Mouse (Mus musculus) hindbrain, embryonic 11.5 days (tissue): Measurements from ENCODE around the gene Dntt. TPM values are rescaled to one million over a fixed set of nuclear protein-coding genes. Genes with fewer than 3 reads are reported as not detected.

ENCODE experiments used
- ATAC-seq: fragments of 200-750 bp; cut with Nextera tagmentation; 2 replicates; pipeline ENCODE4 v1.8.0; 2017; ENCODE audit warnings: mild to moderate bottlenecking, moderate TSS enrichment, moderate library complexity; ENCODE audit not compliant: low FRiP score
- DNase-seq: peaks from one replicate; pipeline ENCODE4 v3.0.0-alpha.2; 2015; ENCODE audit warnings: low spot score
- H3K27ac ChIP-seq: fragments of 300-500 bp; sonication (generic); 2 replicates; pipeline ENCODE4 v1.5.1; 2014; ENCODE audit warnings: mild to moderate bottlenecking, low read depth, low read length
- H3K27me3 ChIP-seq: fragments of 300-500 bp; sonication (generic); 2 replicates; pipeline ENCODE4 v1.6.1; 2014; ENCODE audit warnings: mild to moderate bottlenecking, low read length, moderate library complexity, mixed read lengths; ENCODE audit not compliant: control insufficient read depth, insufficient read depth
- H3K36me3 ChIP-seq: fragments of 300-500 bp; sonication (generic); 2 replicates; pipeline ENCODE4 v1.6.1; 2014; ENCODE audit warnings: mild to moderate bottlenecking, low read length, moderate library complexity, mixed read lengths; ENCODE audit not compliant: control insufficient read depth, insufficient read depth
- H3K4me1 ChIP-seq: fragments of 300-500 bp; sonication (generic); replicated peaks from 2 replicates; pipeline ENCODE4 v1.6.1; 2014; ENCODE audit warnings: low read length, mixed read lengths; ENCODE audit not compliant: control insufficient read depth, insufficient read depth
- H3K4me2 ChIP-seq: fragments of 300-500 bp; sonication (generic); replicated peaks from 2 replicates; pipeline ENCODE4 v1.6.1; 2014; ENCODE audit warnings: mild to moderate bottlenecking, low read depth, low read length
- H3K4me3 ChIP-seq: fragments of 300-500 bp; sonication (generic); 2 replicates; pipeline ENCODE4 v1.5.1; 2014; ENCODE audit warnings: low read depth, low read length
- H3K9ac ChIP-seq: fragments of 300-500 bp; sonication (generic); 2 replicates; pipeline ENCODE4 v1.6.1; 2014; ENCODE audit warnings: low read depth, low read length
- H3K9me3 ChIP-seq: fragments of 300-500 bp; sonication (generic); 2 replicates; pipeline ENCODE4 v1.6.1; 2016; ENCODE audit warnings: low read length; ENCODE audit not compliant: control insufficient read depth
- WGBS: fragments of 180-500 bp; shearing (Covaris S2); extraction: QIAGEN DNeasy Blood & Tissue Kit; methylation state at CpG from one replicate; pipeline ENCODE4 v1.1.7; 2014; 5-methylcytosine and 5-hydroxymethylcytosine counted together
- polyA plus RNA-seq: library from polyadenylated mRNA; unstranded; fragments of >200 nt; fragmentation: Nextera tagmentation; extraction: Ambion mirVana; gene quantifications from 2 replicates; pipeline ENCODE4 v1.2.1, GENCODE M21; 2014

The Dntt gene
- polyA plus RNA-seq, 1 experiment from 2014 or later = not detected

DNA sequence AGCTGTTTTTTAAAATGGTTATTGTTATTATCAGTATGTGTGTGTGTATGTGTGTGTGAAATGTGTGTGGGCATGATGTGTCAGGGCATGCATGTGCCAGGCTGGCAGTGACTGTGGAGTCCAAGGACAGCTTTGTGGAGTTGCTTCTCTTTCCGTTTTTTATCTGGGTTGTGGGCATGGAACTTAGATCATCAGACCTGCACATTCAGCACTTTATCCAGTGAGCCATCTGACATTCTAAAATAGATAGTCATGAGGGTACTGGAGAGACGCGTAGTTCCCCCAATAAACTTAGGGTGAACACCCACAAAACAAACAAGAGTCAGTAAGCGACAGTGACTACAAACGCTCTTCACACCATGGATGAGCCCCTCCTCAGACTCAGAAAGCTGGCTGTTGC, 35.7 kb upstream of the Dntt start:
- Histone ChIP-seq H3K27me3 (no peaks in the 10 kb centered on the region), H3K27ac (no peak overlapping the region), H3K4me3 (no peak overlapping the region), H3K4me2 (no peak overlapping the region), H3K9ac (no peak overlapping the region), H3K36me3 (no peaks in the 10 kb centered on the region), H3K9me3 (no peaks in the 10 kb centered on the region), H3K4me1 (no peaks in the 10 kb centered on the region)
- 96% methylated on average over 5 of the region's 5 CpGs for WGBS
- no peak for ATAC-seq
- no peak for DNase-seq

DNA sequence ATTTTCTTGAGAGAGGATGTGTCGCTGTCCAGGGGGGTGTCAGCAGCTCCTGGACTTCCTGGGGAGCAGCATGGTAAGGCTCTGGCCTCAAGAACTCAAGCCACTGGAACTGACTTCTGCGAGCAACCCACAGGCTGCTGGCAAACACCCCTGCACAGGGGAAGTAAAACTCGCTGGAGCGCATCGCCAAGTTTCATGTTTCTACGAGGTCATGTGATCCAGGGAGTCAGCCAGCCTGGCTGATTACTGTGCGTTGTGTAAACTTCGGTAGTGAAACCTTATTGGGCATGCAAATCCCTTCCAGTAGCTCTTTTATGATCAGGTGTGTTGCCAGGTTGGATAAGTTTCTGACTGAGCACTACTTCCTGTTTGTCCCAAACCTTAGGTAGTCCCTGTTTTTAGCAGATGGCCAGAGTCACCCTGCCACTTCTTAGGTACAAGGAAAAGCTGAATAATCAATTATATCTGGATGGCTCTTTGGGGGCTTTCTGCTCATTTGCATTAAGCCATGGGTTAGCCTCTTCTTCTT, 35.0 kb upstream of the Dntt start, which contains the start of gene Blnk:
TSS of gene Blnk (minus strand) at position 479 of the 529 bp plus-strand sequence.
- Histone ChIP-seq H3K27ac (no peak within 1 kb of the TSS), H3K4me3 (no peak within 1 kb of the TSS)
- WGBS = 74% methylated on average over 8 of the region's 8 CpGs

DNA sequence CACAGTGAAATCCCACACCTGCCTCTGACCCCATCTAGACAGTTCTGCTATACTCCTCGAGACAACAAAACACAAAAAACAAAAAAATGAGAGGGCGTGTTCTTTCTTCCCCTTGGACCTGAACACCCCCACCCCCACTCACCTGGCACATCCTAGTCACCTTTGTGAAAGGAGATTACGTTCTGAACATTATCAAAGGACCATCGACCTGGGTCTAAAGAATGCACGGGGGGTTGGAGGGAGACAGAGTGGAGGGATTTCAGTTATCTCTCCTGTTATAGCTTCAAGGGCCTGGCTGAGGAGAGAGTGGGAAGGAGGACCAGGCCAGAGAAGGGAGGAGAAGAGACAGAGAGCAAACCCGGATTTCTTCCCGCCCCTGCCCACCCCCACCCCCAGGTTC, 34.2 kb upstream of the Dntt start:
- Histone ChIP-seq H3K9me3 (no peaks in the 10 kb centered on the region), H3K4me2 (no peak overlapping the region), H3K9ac (no peak overlapping the region), H3K4me1 (no peaks in the 10 kb centered on the region), H3K27me3 (no peaks in the 10 kb centered on the region), H3K4me3 (no peak overlapping the region), H3K36me3 (no peaks in the 10 kb centered on the region), H3K27ac (no peak overlapping the region)
- 80% methylated on average over 7 of the region's 7 CpGs for WGBS
- ATAC-seq = no peak
- DNase-seq = no peak

More for the DNA sequence above, 35.0 kb upstream of the Dntt start, which contains the start of gene Blnk:
- no peaks in the 10 kb centered on the region for H3K9me3 ChIP-seq
- no peaks in the 10 kb centered on the region for H3K27me3 ChIP-seq
- no peaks in the 10 kb centered on the region for H3K4me1 ChIP-seq
- DNase-seq (no peak), ATAC-seq (no peak)
- no peak within 1 kb of the TSS for H3K9ac ChIP-seq
- H3K4me2 ChIP-seq = no peak within 1 kb of the TSS
- H3K36me3 ChIP-seq = no peaks in the 10 kb centered on the region

DNA sequence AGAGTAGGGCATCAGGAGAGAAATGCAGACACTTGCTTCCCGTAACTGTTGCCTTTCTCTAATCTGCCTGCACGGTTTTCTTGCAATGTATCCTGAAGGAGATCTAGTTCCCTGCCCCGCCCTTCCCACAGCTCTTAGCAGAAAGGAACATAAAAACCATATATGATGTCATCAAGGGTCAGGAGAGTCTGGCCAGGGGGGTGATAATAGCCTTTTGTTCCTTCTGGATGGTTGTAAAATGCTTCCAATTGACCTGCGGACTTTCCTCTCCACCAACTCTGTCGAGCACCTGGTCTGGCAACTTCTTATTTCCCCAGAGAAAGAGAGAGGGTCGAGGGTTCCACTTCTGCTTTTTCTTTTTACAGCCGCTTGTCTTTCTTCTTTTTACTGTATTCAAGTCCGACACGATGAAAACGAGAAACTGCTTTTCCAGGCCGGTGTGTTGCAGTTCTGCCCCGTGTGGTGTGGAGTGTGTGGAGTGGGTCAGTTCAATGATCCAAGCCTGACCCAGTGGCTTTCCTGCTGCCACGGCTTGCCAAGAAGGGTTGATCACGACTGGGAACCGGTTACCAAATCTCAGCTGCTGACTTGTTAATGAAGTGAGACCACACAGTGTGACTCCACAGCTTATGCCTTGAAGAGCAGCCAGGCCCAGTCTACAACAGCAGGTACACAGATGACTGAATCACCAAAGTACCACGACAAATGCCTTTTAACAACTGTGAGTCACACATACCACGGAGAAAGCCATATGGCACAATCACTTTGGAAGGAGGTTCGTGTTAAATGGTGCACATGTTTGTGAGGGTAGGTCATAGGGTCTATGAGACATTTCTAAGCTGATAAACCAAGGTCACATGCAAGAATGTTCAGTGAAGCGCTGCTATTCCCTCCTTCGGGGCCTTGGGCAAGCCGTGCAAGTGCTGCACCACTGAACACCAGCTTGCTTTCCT, 33.4 kb upstream of the Dntt start:
- no peaks in the 10 kb centered on the region for H3K27me3 ChIP-seq
- H3K4me3 ChIP-seq = no peak overlapping the region
- H3K4me1 ChIP-seq = no peaks in the 10 kb centered on the region
- DNase-seq (no peak), ATAC-seq (no peak)
- H3K9me3 ChIP-seq = no peaks in the 10 kb centered on the region
- H3K27ac ChIP-seq = no peak overlapping the region
- no peaks in the 10 kb centered on the region for H3K36me3 ChIP-seq
- H3K4me2 ChIP-seq = no peak overlapping the region
- H3K9ac ChIP-seq = no peak overlapping the region
- 72% methylated on average over 21 of the region's 21 CpGs for WGBS

DNA sequence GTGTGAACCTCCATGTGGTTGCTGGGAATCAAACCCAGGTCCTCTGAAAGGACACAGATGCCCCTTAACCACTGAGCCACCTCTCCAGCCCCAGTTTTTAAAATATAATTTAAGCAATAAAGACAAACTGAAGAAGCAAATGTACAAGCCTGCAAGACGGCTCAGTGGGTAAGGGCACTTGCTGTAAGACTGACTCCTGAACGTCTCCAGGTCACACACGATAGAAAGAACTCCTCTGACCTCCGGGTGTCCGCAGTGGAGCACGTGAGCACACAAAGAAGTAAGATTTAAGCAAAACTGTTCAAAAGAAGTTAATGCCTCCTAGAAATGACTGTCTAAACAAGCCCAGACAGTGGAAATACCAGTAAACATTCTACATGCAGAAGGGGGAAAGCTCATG, 32.4 kb upstream of the Dntt start:
- Histone ChIP-seq H3K4me2 (no peak overlapping the region), H3K36me3 (no peaks in the 10 kb centered on the region), H3K27ac (no peak overlapping the region), H3K9me3 (no peaks in the 10 kb centered on the region), H3K9ac (no peak overlapping the region), H3K4me3 (no peak overlapping the region), H3K4me1 (no peaks in the 10 kb centered on the region), H3K27me3 (no peaks in the 10 kb centered on the region)
- WGBS = 93% methylated on average over 6 of the region's 6 CpGs
- no peak for DNase-seq
- no peak for ATAC-seq

DNA sequence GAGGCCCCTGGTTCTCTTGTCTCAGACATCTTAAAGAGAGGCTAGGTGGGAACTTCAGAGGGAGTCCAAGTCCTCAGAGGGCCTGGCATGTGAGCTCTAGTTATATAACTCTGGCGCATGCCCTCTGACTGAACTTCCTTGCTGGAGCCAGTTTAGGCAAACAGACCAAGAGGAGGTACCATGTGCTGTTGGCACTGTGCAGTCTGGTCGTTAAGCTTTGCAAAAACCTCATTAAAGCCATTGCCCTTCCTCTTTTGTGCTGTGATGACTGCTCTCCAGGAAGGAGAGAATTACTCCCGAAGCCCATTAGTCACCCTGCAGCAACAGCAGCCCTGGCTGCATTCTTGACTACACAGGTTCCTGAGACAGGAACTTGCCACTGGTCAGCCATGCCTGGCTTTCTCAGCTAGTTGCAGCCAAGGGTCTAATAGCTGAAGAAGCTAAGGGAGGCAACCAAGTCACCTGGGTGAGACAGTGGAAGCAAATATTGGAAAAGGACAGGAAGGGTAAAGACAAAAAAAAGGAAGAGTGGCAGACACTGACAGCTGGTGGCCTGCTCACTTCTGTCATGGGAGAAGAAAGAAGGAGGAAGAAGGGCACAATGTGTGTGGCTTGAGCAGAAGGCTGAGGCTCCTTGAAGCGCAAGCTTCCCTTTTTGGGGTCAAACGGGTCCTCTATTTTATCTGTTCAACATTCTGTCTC, 30.5 kb upstream of the Dntt start:
- Histone ChIP-seq H3K9me3 (no peaks in the 10 kb centered on the region), H3K27ac (no peak overlapping the region), H3K36me3 (no peaks in the 10 kb centered on the region), H3K27me3 (no peaks in the 10 kb centered on the region), H3K9ac (no peak overlapping the region), H3K4me1 (no peaks in the 10 kb centered on the region), H3K4me2 (no peak overlapping the region), H3K4me3 (no peak overlapping the region)
- WGBS = 72% methylated on average over 5 of the region's 5 CpGs
- no peak for DNase-seq
- no peak for ATAC-seq

DNA sequence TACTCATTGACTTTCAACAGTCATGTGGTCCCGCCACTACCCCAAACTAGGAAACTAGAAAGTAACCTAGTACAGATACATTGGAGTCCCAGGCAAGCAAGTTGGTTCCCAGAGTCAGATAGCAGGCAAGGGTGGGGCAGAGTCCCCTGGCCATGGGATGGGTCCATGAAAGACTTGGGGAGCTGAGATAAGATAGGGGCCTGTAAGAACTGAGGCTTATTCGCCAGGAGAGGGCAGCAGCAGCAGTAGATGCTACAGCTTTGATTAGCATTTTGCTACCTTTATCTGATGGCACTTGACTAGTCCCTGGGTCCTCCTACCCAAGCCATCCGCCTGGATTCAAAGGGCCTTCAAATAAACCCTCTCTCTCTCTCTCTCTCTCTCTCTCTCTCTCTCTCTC, 29.5 kb upstream of the Dntt start:
- H3K4me1 ChIP-seq = no peaks in the 10 kb centered on the region
- no peaks in the 10 kb centered on the region for H3K36me3 ChIP-seq
- H3K9me3 ChIP-seq = no peaks in the 10 kb centered on the region
- H3K27me3 ChIP-seq = no peaks in the 10 kb centered on the region
- ATAC-seq = no peak
- no peak for DNase-seq
- H3K4me3 ChIP-seq = no peak overlapping the region
- no peak overlapping the region for H3K27ac ChIP-seq
- 52% methylated on average over 3 of the region's 3 CpGs for WGBS
- no peak overlapping the region for H3K4me2 ChIP-seq
- no peak overlapping the region for H3K9ac ChIP-seq

DNA sequence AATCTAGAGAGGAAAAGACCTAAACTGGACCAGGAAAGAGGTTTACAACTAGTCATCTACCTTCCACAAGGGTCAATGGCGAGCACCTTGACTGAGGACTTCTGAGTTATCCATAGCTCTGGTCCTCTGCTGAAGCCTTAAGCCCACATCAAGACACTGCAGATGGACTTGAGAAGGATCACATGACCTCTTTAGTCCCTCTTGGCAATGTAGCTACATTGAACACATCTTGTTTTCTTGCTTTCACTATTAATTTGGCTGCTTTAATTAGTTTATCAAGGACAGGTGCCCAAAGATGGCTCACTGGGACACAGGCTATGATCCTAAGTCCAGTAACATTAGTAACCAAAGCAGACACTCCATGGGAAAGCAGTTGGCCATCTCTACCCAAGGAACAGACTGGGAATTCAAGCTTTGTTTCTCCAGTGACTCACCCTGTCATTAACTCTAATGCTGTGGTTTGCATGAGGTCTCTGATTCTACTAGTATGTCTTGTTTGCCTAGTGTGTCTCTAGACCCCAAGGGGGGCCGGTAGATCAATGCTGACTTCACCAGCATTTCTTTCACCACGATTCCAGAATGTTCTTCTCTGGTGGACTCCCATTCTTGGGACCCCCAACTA, 25.3 kb upstream of the Dntt start:
- Histone ChIP-seq H3K27ac (no peak overlapping the region), H3K4me2 (no peak overlapping the region), H3K27me3 (no peaks in the 10 kb centered on the region), H3K4me1 (no peaks in the 10 kb centered on the region), H3K9ac (no peak overlapping the region), H3K4me3 (no peak overlapping the region), H3K36me3 (no peaks in the 10 kb centered on the region), H3K9me3 (no peaks in the 10 kb centered on the region)
- DNase-seq (no peak), ATAC-seq (no peak)
- 91% methylated on average over 3 of the region's 3 CpGs for WGBS
